Mouse (Mus musculus) kidney, postnatal 14 days (tissue): Measurements from ENCODE around the gene Entr1.
"Not testable (repeated sequence)": the region's sequence is repeated elsewhere in the genome, so short reads cannot be mapped to it uniquely, and the experiment has no call there.

ENCODE experiments used
- DNase-seq: peaks from one replicate; pipeline ENCODE4 v3.0.0; 2022; ENCODE audit warnings: mixed read lengths

The Entr1 gene

DNA sequence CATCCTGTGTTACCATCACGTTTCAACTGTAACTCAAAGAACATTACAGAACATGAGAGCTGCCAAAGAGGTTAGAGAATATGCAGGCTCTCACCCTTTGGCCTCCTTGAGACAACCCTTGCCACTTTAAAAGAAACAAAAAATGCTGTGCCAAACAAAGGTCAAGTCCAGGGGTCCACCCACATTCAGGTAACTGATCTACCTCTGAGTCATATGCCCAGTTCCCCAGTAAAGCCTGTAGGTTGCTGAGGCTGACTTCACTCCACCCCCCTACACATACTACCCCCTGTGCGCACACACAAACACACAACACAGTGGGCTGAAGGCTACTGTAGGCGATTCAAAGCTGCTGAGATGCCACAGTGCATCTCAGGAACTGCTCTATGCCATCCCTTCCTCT lies 1.4 kb downstream of the Entr1 start:
- DNase-seq = peak; percentile 52

DNA sequence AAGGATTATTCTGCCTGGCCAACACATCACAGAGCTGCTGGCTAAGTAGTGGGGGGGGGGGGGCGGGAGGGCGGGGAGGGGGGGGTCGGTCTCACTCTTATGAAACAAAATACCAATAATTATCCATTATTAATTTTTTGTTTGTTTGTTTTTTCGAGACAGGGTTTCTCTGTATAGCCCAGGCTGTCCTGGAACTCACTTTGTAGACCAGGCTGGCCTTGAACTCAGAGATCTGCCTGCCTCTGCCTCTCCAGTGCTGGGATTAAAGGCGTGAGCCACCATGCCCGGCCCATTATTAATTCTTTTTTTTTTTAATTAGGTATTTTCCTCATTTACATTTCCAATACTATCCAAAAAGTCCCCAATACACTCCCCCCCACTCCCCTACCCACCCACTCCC lies 8.2 kb downstream of the Entr1 start:
- DNase-seq = not testable (repeated sequence)

DNA sequence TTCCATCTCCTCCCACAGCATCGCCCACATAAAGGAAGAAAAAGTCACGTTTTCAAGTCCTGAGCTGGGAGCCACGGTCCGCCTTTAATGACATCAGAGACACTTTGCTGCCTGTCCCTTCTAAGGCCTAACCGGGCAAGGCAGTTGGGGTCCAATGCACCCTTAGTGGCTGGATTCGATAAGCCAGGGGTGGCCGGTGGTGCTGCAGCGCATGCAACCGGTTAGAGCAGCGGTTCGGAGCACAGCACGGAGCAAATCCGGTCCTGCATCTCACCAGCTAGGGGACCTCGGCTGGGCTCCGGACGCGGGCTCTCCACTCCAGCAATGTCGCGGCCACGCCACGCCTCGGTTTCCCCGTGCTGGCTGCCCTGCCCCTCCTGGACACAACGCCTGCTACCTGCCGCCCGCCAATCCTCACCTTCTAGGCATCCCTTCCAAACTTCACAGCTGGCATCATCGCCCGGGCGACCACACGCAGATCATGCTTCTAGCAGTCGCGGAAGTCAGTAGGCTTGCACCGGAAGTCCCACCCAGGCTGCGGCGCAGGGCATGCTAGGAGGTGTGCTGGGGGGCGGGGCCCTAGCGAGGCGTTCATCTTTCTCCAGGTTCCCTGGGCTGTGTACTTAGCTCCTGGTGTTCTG lies 8.9 kb downstream of the Entr1 start, which contains the start of gene Snapc4:
Gene Snapc4, minus strand, starts transcription at position 523 of the 641 bp plus-strand sequence.
- DNase-seq = peak; percentile 91

DNA sequence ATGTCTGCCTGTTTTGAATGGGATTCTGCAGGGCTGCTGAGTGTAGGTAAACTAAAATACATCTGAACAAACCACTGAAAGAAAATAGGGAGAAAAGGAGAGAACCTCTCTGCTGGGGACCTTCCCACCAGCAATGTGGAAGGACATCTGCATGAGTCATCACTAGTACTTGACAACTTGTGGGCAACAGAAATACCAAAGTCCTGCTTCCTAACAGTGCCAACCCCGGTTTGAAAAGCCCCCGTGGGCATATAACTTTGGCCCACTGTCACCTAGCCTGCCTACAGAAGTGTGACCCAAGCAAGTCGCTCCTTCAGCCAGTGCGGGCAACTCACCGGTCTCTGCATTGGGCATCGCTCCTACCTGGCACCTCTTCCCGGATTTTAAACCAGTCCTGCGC lies 16.7 kb downstream of the Entr1 start:
- DNase-seq = no peak

DNA sequence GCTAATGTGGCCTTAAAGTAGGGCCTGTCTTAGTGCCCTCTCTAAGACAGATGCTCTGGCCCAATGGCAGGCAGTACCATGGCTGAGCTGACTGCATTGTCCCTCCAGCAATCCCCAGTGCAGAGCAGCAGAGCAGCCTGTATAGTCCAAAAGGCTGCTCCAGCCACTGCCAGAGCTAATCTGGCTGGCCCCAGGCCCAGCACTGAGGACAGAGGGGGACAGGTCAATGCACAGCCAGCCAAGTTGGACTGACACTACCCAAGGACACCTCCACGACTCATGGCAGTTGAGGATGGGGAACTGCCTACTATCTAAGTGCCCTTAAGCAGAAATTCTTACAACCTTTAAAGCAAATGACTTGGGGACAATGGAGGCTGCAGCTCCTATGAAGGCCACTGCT lies 20.5 kb downstream of the Entr1 start:
- DNase-seq = no peak

DNA sequence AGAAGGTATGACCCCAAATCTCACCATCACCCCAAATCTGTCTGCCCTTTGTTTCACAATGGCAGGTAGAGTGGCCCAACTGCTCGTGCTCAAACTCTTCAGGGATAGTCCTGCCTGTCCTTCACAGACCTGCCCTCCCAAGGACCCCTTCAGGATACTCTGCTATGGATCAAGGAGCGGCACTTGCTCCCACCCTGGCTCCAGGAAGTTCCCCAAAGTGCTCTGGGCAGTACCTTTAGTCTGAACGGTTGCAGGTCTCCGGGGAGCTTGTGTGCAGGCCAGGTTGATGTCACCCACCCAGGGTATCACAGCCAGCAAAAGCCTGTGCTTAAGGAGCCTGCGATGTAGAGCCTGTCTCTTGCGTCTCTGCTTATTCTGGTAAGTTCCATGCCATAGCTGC lies 21.2 kb downstream of the Entr1 start:
- DNase-seq = no peak

DNA sequence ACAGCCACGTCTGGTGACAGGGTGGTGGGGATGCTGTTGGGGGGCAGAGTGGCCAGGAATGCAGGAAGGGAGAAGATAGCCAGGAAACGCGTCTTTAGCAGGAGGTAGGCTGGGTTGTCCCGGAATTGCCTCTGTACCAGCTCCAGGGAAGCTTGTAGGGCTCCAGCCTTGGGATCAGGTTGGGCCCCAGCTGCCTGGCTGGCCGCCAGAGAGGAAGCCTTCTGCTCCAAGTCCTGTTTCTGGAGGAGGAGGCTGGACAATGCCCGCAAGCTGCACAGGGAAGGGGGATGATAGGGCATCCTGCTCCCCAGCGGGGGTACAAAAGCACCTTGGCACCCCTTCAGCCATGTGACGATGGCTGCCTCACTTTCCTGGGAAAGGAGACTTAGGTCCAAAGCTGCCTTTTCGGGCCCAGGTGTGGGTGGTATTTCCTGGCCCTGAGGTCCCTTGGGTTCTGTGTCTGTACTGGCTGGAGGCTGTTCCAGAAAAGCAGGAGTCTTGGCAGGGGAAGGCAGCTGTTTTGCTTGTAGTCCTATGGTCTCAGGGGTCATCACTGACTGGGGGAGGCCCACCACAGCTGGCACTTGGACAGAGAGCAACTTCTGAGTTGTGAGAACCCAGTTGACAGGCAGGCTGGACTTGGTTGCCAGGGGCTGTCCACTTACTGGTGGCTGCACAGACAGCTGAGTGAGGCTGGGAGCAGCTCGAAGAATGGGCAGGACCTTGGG lies 24.2 kb downstream of the Entr1 start:
- peak; percentile 82 for DNase-seq

DNA sequence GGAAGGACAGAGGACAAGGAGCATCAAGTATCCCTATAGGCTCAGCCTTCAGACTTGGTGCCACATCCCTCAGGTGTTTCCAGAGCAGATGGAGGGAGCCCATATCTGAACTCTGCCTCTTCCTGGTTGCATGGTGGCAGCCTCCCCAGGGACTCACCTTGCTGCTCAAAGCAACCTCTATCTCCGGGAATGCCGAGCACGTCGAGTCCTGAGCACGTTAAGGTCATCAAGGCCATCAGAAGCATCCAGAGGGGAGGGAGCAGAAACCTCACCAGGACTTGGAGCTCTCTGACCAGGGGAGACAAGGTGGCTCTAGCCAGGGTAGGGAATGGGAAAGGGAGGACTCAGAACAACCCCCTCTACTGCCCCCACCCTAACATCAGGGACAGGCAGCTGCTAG lies 25.6 kb downstream of the Entr1 start:
- no peak for DNase-seq

DNA sequence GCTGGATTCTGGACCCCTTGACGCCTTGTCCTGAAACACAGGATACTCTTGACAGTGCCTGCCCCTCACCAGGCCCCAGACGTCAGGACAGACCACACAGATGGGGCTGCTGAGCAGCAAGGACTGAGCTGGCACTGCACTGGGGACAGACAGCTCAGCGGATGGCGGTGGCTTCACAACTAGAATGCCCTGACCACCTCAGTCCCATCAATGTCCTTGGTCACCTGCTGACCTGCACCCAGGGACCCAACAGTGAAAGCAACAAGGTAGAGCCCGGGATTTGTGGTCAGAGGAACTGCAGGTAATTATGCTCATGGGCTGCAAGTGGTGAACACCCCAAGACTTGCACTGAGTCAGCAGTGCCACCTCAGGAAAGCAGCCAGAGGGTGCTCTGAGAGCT lies 26.1 kb downstream of the Entr1 start:
- no peak for DNase-seq

DNA sequence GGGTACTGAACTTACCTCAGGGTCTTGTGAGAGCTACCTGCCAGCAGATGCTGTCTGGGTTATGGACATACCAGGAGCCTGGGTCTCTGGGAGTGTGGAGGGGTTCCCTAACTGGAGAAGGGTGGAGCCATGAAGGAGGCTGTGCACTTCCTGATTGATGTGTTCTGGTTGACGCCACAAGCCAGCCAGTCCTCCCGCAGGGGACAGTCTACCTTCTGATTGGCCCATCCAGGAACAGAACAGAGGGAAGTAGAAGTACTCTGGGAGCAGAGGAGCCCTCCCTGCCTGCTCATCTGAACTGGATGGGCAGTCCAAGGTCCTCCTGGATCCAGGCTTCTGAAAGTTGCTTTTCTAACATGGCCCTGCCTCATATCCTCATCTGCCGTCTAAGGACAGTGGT lies 28.3 kb downstream of the Entr1 start, which contains the start of gene Card9:
Gene Card9, minus strand, starts transcription at position 147 of the 400 bp plus-strand sequence.
- no peak for DNase-seq

DNA sequence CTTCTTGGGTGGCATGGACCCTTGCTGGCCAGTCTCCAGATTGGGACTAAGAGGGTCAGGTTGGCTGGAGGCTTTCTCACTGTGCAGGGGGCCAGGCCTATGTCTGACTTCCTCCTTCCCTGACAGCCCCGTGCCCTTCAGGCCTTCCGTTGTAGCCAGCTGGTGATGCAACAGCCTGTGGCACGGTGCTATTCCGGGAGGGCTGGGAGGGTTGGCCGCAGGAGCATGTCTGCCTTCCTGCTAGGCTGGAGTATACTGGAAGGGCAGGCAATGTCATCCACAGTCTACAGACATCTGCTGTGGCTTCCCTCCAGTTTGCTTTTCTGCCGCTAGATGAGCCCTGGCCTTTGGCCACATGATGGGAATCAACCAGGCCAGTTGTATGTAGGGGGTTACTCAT lies 29.1 kb downstream of the Entr1 start:
- no peak for DNase-seq

DNA sequence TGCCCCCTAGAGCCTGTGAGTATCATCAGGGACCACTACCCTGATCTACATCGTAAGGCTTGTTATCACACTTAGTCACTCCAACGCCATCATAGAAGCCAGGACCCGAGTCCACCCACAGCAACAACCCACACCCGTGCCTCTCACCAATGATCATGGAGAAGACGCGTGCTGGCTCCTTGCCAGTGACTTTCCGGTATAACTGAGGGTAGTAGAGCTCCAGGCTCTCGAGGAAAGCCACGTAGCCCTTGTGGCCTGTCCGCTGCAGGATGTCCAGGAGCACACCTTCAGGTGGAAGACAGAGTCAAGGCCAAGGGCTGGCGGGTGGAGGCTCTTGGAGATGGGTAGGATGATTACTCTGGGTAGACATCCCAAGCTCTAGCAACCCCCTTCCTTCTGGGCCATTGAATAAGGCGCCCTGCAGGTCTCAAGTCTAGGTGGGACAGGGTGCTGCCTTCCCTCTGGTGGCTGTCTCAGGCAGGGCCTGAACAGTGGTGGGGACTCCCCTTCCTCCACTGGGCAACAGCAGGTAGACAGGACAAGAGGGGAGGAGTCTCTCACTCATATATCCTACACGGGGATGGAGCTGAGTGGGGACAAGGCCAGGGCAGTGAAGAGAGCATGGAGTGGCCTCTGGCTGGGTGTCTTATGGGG lies 30.3 kb downstream of the Entr1 start:
- DNase-seq = no peak

DNA sequence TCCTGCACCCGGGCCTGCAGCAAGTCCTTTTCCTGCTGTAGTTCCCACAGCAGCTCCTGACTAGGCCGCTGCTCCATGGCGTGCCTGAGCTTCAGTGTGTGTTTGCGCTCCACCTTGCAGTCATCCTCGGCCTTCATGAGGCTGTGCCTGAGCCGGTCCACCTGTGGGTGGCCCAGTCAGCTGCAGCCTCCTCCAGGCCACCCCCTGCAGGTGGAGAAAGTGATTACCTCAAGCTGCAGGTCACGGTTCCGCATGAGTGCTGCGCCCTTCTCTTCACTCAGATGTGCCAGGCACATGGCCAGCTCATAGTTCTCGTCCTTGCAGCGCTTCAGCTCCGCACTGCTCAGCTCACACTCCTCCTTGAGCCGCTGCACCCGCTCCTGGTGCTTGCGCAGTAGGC lies 31.6 kb downstream of the Entr1 start:
- peak; percentile 87 for DNase-seq

DNA sequence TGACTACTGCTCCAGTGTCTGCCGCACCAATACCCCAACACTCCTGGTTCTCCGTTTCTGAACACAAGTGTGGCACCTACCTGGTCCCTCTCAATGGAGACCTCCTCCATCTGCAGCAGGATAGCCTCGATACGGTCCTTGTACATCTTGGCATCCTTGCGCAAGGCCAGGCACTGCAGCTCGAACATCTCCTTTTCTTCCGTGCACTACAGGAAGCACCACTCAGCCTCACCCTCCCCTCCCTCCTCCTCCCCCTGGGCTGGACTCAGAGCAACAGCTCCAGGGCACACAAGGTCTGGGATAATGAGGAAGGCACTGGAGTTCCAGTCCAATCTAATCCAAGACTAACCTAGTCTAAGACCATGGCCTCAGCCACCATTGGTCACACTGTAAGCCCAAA lies 32.4 kb downstream of the Entr1 start:
- DNase-seq = no peak

DNA sequence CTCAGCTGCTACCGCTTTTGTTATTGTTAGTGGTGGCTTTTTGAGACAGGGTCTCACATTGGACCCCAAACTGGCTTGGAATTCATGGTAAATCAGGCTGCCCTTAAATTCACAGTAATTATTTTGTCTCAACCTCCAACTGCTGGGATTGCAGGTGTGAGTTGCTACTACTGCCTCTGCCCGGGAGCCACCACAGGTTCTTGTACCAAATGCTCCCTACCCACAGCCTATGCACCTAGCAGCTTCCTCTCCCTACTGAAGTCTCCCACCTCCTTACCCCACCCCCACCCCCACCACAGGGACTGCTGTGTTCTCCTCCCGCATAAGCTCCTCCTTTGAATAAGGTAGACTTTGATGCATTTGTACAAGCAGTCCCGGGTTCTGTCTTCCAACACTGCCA lies 32.9 kb downstream of the Entr1 start:
- no peak for DNase-seq

DNA sequence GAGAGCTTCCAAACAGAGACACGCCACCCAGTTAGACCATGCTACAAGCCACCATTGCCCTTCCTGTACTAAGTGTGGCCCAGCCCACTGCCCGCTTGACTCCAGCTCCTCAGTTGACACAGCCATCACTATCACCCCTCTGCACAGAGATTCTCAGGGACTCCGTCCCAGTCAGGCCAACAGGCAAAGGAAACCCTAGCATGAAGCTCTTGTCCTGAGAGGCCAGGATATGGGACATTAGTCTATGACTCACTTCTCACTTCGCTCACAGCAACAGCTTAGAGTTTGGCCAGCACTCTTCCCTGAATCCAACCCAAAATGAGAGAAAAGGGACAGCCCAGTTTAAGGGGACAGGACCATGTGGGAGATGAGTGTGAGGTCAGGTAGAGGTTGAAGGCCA lies 34.7 kb downstream of the Entr1 start:
- DNase-seq = no peak

DNA sequence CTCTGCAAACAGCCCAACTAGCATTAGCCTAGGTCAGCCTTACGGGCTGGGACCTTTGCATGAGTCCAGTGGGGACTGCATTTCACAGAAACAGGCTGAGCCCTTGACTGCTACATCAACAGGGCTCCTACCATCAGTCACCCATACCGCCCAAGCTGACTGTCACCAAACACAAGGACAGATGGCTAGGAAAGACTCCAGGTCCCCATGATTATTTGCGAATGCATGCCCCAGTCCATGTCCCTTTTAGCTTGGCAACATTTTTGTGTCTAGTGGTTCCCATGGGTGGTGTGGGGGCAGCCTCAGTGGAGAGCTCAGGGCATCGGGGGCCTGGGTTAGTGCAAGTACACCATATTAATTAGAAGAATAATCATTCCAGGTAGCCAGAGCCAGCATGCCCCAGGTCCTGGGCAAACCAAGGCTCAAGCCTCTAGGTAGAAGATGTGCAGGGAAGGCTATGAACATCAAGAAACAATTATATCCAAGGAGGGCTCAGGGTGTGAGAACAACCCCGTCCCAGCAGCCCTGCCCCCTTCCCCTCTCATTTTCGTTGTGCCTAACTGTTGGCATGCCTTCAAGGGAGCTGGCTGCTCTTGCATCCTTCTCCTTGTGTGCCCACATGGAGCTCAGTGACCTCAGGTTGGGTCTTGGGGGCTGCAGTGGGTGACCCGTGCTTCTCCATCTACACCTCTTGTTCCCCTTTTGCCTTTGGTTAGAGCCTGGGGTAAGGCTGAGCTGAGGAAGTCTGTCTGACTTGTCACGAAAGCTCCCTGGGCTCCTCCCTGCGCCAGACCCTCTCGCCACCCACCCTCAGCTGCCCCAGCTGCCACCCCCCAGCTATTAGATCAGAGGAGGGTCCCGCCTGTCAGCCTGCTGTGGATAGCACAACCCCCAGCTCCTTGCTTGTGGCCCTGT lies 35.8 kb downstream of the Entr1 start:
- DNase-seq = no peak

DNA sequence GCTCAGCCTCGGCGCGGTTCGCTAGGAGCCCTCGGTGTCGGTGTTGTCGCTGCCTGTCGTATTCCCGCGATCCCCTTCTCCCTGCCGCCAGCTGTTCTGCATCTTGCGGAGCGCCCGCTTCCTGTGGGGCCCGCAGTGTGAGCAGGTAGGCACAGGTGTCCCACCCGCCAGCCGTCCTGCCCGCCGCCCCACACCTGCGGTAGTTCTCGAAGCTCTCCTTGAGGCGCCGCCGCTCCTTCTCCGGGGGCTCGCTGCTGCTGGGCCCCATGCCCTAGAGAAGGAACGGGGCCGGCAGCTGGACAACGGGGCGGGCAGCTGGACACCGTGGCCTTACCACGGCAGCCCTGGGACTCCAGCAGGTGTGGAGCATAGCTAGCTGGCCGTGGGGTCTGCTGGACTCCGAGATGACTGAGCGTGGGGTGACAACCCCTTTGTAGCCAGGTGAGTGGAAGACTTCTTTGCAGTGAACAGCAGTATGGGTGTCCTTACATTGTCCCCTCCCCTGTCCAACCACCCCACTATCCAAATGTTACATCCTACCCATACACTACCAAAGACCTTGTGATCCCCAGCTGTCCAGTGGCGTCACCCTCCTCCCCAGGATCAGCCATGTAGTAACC lies 36.7 kb downstream of the Entr1 start:
- no peak for DNase-seq

DNA sequence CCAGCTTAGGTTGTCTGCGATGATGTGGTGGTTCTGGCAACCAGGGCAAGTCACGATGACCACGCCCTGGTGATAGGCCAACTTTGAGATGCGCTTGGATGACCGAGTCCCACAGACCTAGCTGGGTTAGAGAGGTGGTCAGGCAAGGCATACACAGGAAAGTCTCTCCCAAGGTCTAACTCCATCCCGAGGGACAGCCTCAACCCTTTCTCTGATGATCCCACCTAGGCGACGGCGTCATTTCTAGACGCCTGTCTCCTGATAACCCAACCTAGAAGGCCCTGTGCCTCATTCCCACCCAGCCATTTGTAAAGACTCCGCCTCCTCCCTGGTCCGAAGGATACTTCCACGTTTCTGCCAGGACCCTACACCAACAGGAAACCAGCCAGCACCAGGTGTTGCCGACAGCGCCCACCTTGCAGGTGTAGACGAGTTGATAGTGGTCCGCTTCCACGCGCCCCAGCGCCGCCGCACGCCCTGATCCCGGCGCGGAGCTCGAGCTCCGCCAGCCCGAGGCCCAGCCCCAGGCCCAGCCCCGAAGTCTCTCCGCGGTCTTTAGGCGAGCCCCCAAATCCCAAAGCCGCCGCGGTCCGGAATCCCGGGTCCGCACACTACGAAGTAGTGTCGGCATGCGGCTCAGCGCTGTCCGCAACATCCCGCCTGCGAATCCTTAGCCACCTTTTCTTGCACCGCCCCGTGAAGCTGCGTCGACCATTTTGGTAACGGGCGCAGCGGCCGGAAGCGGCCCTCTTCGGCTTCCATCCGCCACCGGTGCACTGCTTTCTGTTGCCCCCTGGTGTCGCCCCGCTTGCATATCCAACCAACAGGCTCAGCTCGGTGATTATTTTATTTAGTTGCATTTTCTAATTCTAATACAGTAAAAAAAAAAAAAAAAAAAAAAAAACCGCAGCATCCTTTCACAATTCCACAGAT lies 37.5 kb downstream of the Entr1 start, which contains the start of gene Dnlz:
Gene Dnlz, minus strand, starts transcription at position 753 of the 933 bp plus-strand sequence.
- DNase-seq = peak; percentile 96

DNA sequence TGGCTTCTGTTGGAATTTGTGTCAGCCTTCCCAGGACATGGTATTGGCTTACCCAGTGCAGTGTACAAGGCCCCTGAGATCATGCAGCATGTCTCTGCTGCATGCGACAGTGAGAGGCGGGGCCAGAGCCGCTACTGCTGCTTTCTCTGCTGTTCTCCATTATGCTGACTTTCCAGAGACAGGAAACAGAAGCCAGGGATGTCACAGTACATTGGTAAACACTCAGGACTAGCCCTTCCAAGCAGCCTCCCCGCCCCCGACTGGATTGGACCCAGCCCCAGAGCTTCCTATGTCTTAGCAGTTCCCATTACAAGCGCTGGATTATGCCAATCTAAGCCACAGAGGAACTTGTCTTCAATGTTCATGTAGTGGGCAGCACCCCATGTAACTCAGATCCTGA lies 40.9 kb downstream of the Entr1 start:
- peak; percentile 77 for DNase-seq
